Mouse (Mus musculus) midbrain, embryonic 13.5 days (tissue): ENCODE data around the gene Traf4. TPM values are rescaled to one million over a fixed set of nuclear protein-coding genes. Genes with fewer than 3 reads are reported as not detected.

Source experiments
- ATAC-seq: fragments of 200-750 bp; cut with Nextera tagmentation; 2 replicates; pipeline ENCODE4 v1.8.0; 2017; ENCODE audit warnings: mild to moderate bottlenecking, moderate TSS enrichment, moderate library complexity
- H3K27ac ChIP-seq: fragments of 300-500 bp; sonication (generic); 2 replicates; pipeline ENCODE4 v1.5.1; 2015; ENCODE audit warnings: inconsistent platforms, mild to moderate bottlenecking, moderate library complexity
- H3K27me3 ChIP-seq: fragments of 300-500 bp; sonication (generic); 2 replicates; pipeline ENCODE4 v1.6.1; 2015; ENCODE audit warnings: mild to moderate bottlenecking, inconsistent platforms
- H3K36me3 ChIP-seq: fragments of 300-500 bp; sonication (generic); 2 replicates; pipeline ENCODE4 v1.6.1; 2015; ENCODE audit warnings: mild to moderate bottlenecking, inconsistent platforms
- H3K4me1 ChIP-seq: fragments of 300-500 bp; sonication (generic); replicated peaks from 2 replicates; pipeline ENCODE4 v1.6.1; 2015; ENCODE audit warnings: inconsistent platforms
- H3K4me2 ChIP-seq: fragments of 300-500 bp; sonication (generic); replicated peaks from 2 replicates; pipeline ENCODE4 v1.6.1; 2015; ENCODE audit warnings: moderate library complexity, mild to moderate bottlenecking, inconsistent platforms
- H3K4me3 ChIP-seq: fragments of 300-500 bp; sonication (generic); replicated peaks from 2 replicates; pipeline ENCODE4 v1.5.1; 2015; ENCODE audit warnings: mild to moderate bottlenecking, inconsistent platforms
- H3K9ac ChIP-seq: fragments of 300-500 bp; sonication (generic); replicated peaks from 2 replicates; pipeline ENCODE4 v1.6.1; 2015; ENCODE audit warnings: mild to moderate bottlenecking, inconsistent platforms
- H3K9me3 ChIP-seq: fragments of 300-500 bp; sonication (generic); 2 replicates; pipeline ENCODE4 v1.6.1; 2016; ENCODE audit warnings: mild to moderate bottlenecking, inconsistent platforms
- WGBS: fragments of 180-500 bp; shearing (Covaris S2); methylation state at CpG from one replicate; pipeline ENCODE4 v1.1.7; 2015; 5-methylcytosine and 5-hydroxymethylcytosine counted together
- polyA plus RNA-seq: library from polyadenylated mRNA; unstranded; fragments of >200 nt; fragmentation: Nextera tagmentation; extraction: Ambion mirVana; gene quantifications from 2 replicates; pipeline ENCODE4 v1.2.1, GENCODE M21; 2015

Traf4 gene
- polyA plus RNA-seq, 1 experiment from 2014 or later: 139 TPM

DNA sequence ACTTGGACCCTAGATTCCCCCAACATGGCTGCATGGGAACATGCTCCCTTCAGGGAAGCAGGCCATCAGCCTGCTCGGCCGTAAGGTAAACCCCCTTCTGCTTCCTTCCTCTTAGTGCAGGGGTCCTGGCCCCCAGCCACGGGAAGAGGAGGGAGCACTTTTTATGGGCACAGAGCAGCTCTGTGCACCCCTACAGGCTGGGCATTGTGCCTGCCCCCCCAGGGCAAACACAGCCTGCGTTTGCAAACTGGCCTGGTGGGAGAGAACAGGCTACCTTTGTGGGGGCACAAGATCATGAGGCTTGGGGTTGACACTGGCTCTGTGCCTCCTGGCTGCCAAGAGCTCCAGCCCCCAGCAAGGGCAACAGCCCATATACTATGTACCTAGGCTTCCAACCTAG, 3.4 kb downstream of the Traf4 start:
- Histone ChIP-seq H3K36me3 (peaks cover 60% of the 10 kb centered on the region), H3K9ac (0 out of 2 replicates have a peak overlapping the region, but pooled peaks have one; percentile 36)

DNA sequence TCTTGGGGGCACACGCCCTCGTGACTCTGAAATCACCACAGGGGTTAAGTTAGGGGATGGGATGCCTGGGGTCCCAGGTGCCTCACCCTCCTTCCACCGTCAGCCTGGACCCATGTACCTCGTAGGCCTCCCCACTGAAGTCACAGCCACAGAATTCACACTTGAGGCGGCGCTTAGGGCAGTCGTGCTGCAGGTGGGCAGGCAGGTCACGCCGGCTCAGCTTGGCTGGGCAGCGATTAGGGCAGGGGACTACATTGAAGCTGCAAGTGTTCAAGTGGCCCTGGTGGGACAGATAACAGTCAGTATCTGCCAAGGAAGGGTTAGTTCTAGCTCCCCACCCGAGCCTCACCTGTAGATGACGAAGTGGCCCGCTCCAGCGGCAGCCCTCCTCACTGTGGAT, 4.2 kb downstream of the Traf4 start:
- no peak overlapping the region for H3K27ac ChIP-seq
- 92% methylated on average over 14 of the region's 14 CpGs for WGBS
- no peak for ATAC-seq
- no peaks in the 10 kb centered on the region for H3K27me3 ChIP-seq
- H3K4me1 ChIP-seq: peaks cover 50% of the 10 kb centered on the region
- peaks cover 67% of the 10 kb centered on the region for H3K36me3 ChIP-seq
- no peak overlapping the region for H3K4me3 ChIP-seq
- no peaks in the 10 kb centered on the region for H3K9me3 ChIP-seq
- H3K9ac ChIP-seq: no peak overlapping the region
- H3K4me2 ChIP-seq: no peak overlapping the region

More for the DNA sequence above, 3.4 kb downstream of the Traf4 start:
- Histone ChIP-seq H3K9me3 (no peaks in the 10 kb centered on the region), H3K4me3 (peak overlapping the region; percentile 100), H3K27ac (peak overlapping the region; percentile 99), H3K4me1 (peaks cover 56% of the 10 kb centered on the region), H3K27me3 (no peaks in the 10 kb centered on the region), H3K4me2 (peak overlapping the region; percentile 84)
- no peak for ATAC-seq
- WGBS: 68% methylated on average over 4 of the region's 4 CpGs

DNA sequence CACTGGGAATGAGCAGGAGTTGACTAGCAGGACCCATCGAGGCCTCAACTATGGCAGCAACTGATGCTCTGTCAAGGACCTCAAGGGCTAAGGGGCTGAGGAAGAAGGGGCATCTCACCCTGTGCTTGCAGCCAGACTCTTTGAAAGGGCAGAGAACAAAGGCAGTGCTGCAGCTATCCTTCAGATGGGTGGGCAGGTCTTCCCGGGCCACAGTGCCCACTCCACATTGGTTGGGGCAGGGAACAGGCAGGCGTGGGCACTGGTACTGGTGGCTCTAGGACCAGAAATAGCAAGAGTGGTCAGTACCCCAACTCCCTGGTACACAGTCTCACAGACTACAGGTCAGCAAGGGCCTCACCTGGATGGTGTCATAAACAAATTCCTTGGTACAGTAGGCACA, 4.7 kb downstream of the Traf4 start:
- Histone ChIP-seq H3K4me1 (peaks cover 45% of the 10 kb centered on the region), H3K9ac (no peak overlapping the region), H3K4me2 (no peak overlapping the region), H3K4me3 (no peak overlapping the region), H3K9me3 (no peaks in the 10 kb centered on the region), H3K27ac (no peak overlapping the region), H3K27me3 (no peaks in the 10 kb centered on the region), H3K36me3 (peaks cover 69% of the 10 kb centered on the region)
- ATAC-seq: no peak
- WGBS: 88% methylated on average over 3 of the region's 3 CpGs

DNA sequence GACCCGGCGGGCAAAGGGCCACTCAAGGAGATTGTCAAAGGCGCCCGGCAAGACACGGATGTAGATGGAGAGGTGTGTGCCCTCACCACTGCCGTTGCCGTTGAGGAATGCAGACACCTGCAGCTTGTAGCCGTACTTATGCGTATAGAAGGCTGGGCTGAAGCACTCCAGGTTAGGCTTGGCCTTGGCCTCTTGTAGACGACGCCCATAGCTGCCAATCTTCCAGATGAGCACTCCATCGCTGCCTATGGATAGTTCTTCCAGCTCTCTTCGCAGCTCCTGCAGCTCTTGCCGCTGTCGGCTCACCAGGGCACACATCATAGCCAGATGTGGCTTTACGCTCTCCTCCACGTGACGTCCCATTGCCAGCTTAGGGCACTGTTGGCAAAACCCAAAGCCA, 5.2 kb downstream of the Traf4 start:
- ATAC-seq: no peak
- H3K27ac ChIP-seq: no peak overlapping the region
- WGBS: 89% methylated on average over 18 of the region's 18 CpGs
- H3K9ac ChIP-seq: no peak overlapping the region
- H3K4me2 ChIP-seq: no peak overlapping the region
- H3K4me3 ChIP-seq: no peak overlapping the region
- peaks cover 73% of the 10 kb centered on the region for H3K36me3 ChIP-seq
- peaks cover 43% of the 10 kb centered on the region for H3K4me1 ChIP-seq
- no peaks in the 10 kb centered on the region for H3K27me3 ChIP-seq
- no peaks in the 10 kb centered on the region for H3K9me3 ChIP-seq

DNA sequence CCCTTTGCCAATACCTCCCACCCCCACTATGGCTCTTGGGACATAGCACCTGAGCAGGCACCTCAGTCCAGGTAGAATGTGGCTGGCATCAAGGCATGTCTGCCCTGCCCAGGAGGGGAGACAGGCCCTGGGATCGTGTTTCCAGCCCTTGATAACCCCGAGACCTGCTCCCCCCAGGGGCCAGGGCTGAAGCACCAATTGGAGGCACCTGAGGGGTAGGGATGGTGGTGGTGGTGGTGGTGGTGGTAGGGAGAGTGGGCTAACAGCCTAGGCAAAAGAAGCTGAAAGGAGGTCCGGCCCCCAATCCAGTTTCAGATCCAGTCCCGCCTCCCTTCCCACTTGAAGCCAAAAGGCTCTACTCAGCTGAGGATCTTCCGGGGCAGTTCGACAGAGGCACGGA, 5.8 kb downstream of the Traf4 start:
- H3K27me3 ChIP-seq: no peaks in the 10 kb centered on the region
- no peaks in the 10 kb centered on the region for H3K9me3 ChIP-seq
- peak; percentile 13; the same call in 1 of the 2 replicates for ATAC-seq
- H3K9ac ChIP-seq: no peak overlapping the region
- no peak overlapping the region for H3K4me2 ChIP-seq
- no peak overlapping the region for H3K4me3 ChIP-seq
- peak overlapping the region; percentile 44; the same call in 1 of the 2 replicates for H3K27ac ChIP-seq
- 77% methylated on average over 7 of the region's 7 CpGs for WGBS
- H3K36me3 ChIP-seq: peaks cover 79% of the 10 kb centered on the region
- H3K4me1 ChIP-seq: peaks cover 43% of the 10 kb centered on the region

DNA sequence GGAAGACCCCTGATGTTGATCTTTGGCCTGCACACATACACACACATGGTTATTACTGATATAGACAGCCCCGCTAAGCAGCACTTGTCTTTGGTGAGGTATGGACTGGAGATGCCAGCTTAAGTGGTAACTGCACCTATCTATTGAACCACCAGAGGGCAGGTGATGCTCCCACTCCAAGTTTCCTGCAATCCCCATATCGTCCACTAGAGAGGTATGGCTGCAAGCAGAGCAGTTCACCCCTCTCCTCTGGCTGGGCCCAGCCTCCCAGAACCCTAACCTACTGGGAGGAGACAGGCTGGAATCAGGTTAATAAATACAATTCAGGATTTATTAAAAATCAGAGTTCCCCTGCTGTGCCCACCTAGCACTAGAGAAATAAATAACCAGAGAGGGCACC, 6.3 kb downstream of the Traf4 start:
- WGBS: 28% methylated on average over 2 of the region's 2 CpGs
- no peaks in the 10 kb centered on the region for H3K27me3 ChIP-seq
- H3K9ac ChIP-seq: no peak overlapping the region
- H3K36me3 ChIP-seq: peaks cover 84% of the 10 kb centered on the region
- no peak overlapping the region for H3K4me3 ChIP-seq
- peak overlapping the region; percentile 44; the same call in 1 of the 2 replicates for H3K27ac ChIP-seq
- peaks cover 43% of the 10 kb centered on the region for H3K4me1 ChIP-seq
- H3K4me2 ChIP-seq: no peak overlapping the region
- H3K9me3 ChIP-seq: no peaks in the 10 kb centered on the region
- peak; percentile 35 for ATAC-seq

DNA sequence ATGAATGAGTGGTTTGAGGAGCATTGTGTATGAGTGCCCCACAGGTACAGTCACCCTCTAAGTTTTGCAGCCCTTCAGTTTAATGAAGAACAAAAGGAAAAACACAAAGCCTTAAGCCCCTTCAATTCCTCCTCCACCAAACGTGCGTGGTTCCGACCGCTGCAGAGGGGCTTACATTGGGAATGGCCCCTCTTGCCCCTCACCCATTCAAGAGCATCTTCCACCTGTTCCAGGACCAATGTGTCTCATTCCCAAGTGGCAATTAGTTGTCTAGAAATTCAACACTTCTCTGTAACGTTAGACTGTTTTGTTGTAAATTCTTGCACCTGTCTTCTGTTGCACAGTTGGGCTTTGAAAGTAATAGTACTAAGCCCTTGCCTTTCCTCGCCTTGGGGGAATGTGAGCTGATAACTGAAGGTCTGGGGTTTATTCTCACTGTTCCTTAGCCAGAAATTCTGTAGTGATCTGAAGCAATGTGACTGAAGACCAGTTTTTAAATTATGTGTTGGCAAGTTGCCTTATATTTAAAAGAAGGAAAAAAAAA, 9.2 kb downstream of the Traf4 start:
- Histone ChIP-seq H3K9ac (no peak overlapping the region), H3K36me3 (peaks cover 87% of the 10 kb centered on the region), H3K4me2 (no peak overlapping the region), H3K9me3 (no peaks in the 10 kb centered on the region), H3K4me3 (no peak overlapping the region), H3K27me3 (no peaks in the 10 kb centered on the region), H3K4me1 (peaks cover 39% of the 10 kb centered on the region), H3K27ac (no peak overlapping the region; the same call in 1 of the 2 replicates)
- 67% methylated on average over 6 of the region's 6 CpGs for WGBS
- ATAC-seq: no peak

DNA sequence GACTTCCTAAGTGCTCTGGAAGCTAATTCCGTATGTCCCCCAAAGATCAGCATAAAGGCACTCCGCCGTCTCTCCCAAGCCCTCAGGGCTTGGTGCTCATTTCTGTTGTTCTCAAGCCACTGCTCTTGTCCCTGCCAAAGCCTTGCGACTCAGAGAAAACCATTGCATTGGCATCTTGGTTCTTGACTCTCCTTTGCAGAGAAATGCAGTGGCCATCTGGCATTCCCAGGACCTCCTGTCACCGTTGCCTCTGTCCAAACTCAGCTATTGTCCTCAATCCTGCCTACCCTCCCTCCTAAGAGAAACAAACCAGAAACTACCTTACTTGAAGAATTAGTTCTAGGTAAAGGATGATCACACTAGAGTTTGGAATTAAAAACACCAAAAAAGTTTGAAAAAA, 9.7 kb downstream of the Traf4 start:
- no peaks in the 10 kb centered on the region for H3K27me3 ChIP-seq
- peaks cover 87% of the 10 kb centered on the region for H3K36me3 ChIP-seq
- no peaks in the 10 kb centered on the region for H3K9me3 ChIP-seq
- H3K4me3 ChIP-seq: no peak overlapping the region
- WGBS: 83% methylated on average over 5 of the region's 5 CpGs
- no peak overlapping the region for H3K9ac ChIP-seq
- ATAC-seq: no peak
- no peak overlapping the region for H3K27ac ChIP-seq
- peaks cover 33% of the 10 kb centered on the region for H3K4me1 ChIP-seq
- H3K4me2 ChIP-seq: no peak overlapping the region

DNA sequence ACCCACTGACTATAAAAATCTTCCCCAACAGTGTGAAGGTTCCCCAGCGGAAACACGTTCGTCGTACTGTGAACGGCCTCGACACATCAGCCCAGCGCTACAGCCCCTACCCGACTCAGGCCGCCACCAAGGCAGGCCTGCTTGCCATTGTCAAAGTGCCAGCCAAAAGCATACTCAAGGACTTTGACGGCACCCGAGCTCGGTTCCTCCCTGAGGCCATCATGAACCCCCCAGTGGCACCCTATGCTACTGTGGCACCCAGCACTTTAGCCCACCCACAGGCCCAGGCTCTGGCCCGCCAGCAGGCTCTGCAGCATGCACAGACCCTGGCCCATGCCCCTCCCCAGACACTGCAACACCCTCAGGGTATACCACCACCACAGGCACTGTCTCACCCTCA, 11.6 kb downstream of the Traf4 start:
- no peak overlapping the region for H3K9ac ChIP-seq
- ATAC-seq: no peak; the same call in 1 of the 2 replicates
- peaks cover 87% of the 10 kb centered on the region for H3K36me3 ChIP-seq
- 0 out of 2 replicates have a peak, but pooled peaks cover 3% of the 10 kb centered on the region for H3K9me3 ChIP-seq
- peaks cover 26% of the 10 kb centered on the region; the same call in 1 of the 2 replicates for H3K4me1 ChIP-seq
- no peak overlapping the region for H3K4me2 ChIP-seq
- WGBS: 83% methylated on average over 13 of the region's 13 CpGs
- peak overlapping the region; percentile 73 for H3K27ac ChIP-seq
- H3K27me3 ChIP-seq: no peaks in the 10 kb centered on the region
- H3K4me3 ChIP-seq: no peak overlapping the region

DNA sequence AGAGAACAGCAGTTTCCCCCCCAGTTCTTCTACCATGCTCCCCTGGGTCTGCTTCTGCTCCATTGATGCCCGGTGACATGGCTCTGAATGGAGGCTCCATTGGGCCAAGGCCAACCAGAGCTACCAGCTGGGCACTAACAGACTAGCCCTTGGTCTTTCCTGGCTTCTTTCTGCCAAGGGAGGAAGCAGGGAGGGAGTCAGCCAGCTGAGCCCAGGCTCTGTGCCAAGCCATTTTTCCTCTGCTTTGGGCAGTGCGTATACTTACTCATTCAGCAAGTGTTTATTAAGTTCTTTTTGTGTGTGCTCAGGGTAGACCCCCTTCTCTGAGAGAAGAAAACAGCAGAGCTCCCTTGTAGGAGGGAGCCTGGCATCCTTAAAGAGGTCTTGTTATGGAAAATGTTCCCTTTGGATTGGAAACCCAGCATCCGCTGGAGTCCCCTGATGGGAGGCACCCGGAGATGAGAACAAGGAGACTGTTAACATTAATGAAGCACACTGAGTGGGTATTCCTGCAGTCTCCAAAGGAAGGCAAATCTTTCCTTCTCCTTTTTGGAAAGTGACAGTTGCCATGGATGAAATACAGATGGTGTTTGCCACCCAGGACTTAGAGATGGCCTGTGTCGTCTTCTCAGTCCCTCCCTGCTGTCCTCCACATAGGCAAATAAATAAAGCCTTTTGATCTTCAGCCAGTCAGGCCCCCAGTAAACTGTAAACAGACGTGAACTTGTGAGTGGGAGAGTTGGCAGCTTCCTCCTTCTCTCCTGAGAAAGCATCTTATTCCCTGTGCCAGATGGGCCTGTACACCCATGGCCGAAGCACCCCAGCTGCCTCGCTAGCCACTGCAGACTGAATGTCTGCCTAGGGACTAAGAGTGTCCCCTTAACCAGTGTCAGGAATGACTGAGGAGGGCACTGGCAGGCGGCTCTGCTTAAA, 12.8 kb downstream of the Traf4 start:
- Histone ChIP-seq H3K4me2 (no peak overlapping the region), H3K4me3 (no peak overlapping the region), H3K4me1 (peaks cover 22% of the 10 kb centered on the region; the same call in 1 of the 2 replicates), H3K27ac (peak overlapping the region; percentile 73), H3K9me3 (0 out of 2 replicates have a peak, but pooled peaks cover 3% of the 10 kb centered on the region), H3K36me3 (peaks cover 85% of the 10 kb centered on the region), H3K27me3 (no peaks in the 10 kb centered on the region), H3K9ac (0 out of 2 replicates have a peak overlapping the region, but pooled peaks have one; percentile 23)
- 63% methylated on average over 9 of the region's 9 CpGs for WGBS
- ATAC-seq: peak; percentile 72

DNA sequence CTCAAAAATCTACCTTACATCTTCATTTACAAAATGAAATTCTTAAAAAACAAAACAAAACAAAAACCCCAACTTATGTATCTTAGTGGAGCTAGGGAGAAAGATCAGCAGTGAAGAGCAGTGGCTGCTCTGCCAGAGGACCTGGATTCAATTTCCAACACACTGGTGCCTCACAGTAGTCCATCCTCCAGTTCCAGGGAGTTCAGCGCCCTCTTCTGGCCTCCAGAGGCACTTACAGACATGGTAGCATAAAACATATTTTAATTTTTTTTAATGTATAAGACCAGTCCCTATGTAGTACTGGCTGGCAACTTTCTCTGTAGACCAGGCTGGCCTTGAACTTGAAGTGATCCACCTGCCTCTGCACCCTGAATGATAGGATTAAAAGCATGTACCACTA, 14.2 kb downstream of the Traf4 start:
- no peak overlapping the region for H3K9ac ChIP-seq
- no peak for ATAC-seq
- H3K36me3 ChIP-seq: peaks cover 88% of the 10 kb centered on the region

More for the DNA sequence above, 14.2 kb downstream of the Traf4 start:
- 42% methylated on average over 1 of the region's 1 CpGs for WGBS
- H3K27me3 ChIP-seq: no peaks in the 10 kb centered on the region
- H3K4me2 ChIP-seq: no peak overlapping the region
- no peak overlapping the region for H3K27ac ChIP-seq
- H3K9me3 ChIP-seq: 0 out of 2 replicates have a peak, but pooled peaks cover 3% of the 10 kb centered on the region
- H3K4me3 ChIP-seq: no peak overlapping the region
- H3K4me1 ChIP-seq: peaks cover 20% of the 10 kb centered on the region; the same call in 1 of the 2 replicates
